Mouse (Mus musculus): ENCODE data around the gene Zfp94.

The Zfp94 gene

DNA sequence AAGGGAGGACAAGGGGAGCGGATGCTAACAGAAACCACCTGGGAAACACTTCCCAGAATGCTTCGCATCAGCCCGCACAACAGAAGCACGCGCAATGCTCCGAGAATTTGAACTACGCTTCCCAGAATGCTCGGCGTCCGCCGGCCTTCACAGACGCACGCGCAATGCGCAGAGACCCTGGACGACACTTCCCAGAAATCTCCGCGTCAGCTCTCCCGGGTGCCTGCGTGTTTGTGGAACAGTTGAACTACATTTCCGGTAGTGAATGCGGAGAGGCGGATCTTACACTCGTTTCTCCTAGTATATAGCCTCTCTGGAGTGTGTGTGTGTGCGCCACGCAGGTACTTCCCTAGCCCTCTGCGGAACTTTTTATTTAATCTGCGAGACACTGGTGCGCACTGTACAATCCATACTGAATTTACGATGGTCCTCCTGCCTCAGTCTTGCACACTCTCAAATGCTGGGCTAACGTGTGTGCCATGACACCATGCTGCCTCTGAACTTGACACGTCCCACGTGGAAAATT is at the start of gene Zfp94:
TSS of gene Zfp94 (minus strand) at position 100 of the 526 bp plus-strand sequence.
- peak; percentile 89 for DNase-seq

- no peak for DNase-seq
Observed at GRCm38 (mm10) chr7:24365258-24366014, 49.0 kb upstream of the Zfp94 start.

- DNase-seq: peak; percentile 67 to 89
Observed at GRCm38 (mm10) chr7:24364827-24365226, 48.4 kb upstream of the Zfp94 start.

DNA sequence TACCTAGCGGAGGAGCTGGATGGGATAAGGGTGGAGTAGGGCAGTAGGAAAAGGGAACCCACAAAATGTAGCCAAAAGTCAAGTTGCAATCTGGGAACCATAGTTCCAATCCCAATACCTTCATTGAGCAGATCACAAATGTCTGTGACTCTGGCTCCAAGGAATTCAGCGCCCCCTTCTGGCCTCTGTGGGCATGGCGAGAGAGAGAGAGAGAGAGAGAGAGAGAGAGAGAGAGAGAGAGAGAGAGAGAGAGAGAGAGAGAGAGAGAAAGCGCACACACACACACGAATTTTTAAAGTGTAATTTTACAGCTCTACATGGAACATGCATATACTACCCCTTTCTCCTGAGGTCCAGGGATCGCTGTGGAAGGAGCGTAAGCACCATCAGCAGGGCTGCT is 46.8 kb upstream of the Zfp94 start:
- DNase-seq: peak in 1 of 2 experiments; percentile 41

- DNase-seq: no peak
Observed at GRCm38 (mm10) chr7:24361001-24361400, 44.5 kb upstream of the Zfp94 start.

DNA sequence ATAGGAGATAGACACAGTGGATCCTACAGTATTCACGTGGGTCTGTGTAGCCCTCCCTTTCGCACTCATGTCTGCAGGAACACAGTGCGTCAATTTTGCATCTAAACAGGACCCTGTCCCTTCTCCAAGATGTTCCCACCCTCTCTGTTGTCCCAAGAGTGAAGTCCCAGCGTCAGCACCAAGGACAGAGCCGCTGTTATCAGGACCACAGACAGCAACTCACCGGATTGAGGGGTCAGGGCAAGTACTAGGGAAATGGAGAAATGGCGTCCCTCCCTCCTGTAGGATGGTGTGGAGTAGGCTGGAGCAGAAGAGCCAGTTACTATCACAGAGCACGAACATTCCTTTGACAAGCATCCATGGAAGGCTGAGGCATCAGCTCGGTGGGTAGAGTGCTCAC is 42.8 kb upstream of the Zfp94 start:
- DNase-seq: no peak

DNA sequence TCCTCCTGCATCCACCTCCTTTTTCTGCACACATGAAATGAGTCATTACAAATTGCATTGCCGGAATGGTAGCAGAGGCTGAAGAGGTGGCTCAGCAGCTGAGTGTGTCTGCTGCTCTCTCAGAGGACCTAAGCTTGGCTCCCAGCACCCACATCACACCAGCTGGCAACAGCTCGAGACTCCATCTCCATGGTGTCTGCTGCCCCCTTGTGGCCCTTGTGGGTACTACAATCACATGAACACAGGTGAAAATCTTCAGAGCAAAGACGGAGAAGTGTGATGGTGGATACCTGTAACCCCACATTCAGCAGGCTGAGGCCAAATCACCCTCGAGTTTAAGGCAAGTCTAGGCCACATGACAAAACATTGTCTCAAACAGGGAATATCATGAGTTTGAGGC is 41.4 kb upstream of the Zfp94 start:
- no peak for DNase-seq

DNA sequence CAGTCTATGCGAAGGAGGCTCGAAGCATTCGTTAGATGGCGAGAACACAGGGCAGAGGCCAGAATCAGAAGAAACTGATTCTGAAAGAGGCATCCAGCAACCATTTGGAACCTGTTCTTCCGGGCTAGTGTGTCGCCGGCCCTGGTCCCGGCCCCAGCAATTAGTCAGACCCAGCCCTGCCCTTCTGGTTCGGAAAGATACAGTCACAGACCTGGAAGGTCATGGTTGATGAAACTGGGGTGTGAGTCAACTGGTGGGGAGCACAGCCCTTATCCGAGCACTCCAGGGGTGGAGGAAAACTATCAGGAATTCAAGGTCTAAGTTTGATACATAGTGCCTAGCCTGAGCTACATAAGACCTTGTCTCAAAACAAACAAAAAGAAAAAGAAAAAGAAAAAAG is 39.6 kb upstream of the Zfp94 start:
- DNase-seq: no peak

DNA sequence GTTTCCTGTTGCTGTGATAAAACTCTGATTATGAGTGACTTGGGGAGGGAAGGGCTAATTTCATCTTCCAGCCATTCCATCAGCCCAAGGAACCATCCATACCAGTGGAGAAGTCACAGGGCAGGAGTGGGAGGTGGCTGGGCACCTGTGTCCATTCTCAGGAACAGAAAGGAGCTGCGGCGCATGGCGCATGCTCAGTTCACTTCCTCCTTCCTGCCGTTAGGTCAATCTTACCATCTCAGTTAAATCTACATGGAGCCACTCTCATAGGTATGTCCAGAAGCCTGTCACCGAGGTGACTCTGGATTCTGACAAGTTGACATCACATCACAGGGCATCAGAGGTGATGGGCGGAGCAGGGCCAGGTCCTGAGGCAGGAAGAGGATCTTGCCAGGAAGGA is 39.2 kb upstream of the Zfp94 start:
- no peak for DNase-seq

DNA sequence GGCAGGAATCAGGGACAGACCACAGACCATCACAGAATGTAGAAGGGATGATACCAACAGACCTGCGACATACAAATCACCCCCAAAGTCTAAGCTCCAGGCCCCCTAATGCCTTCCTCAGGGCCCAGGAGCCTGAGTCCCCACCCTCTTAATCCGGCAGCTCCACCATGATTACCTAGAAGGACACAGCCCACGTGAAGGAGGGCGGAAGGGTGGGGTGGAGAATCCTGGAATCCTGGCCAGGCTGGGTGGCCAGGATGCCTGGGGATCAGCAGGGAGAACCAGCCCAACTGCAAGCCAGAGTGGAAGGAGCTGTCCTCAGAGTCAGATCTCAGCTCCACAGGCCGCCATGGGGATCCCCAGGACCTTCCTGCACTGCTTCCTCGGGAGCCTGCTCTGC is 32.4 kb upstream of the Zfp94 start, which contains the start of gene Lypd5:
TSS of gene Lypd5 (plus strand) at position 301 of the 400 bp plus-strand sequence.
- no peak for DNase-seq

DNA sequence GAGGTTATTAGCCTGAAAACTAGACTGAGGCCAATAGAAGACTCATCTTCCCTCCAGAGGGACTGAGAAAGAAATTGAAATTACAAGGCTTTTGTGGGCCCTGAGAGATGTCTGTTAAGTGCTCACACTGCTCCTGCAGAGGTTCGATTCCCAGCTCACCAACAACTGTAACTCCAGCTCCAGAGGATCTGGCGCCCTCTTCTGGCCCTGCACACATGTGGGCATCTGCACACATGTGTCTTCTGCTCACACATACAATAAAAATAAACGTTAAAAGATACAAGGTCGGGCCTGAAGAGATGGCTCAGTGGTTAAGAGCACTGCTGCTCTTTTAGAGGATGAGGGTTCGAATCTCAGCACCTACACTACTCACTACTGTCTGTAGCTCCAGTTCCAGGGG is 30.0 kb upstream of the Zfp94 start:
- DNase-seq: no peak

GRCm38 (mm10) chr7:24343701-24344272 is 27.3 kb upstream of the Zfp94 start:
- DNase-seq: no peak

GRCm38 (mm10) chr7:24338241-24338640 is 21.8 kb upstream of the Zfp94 start:
- DNase-seq: no peak

- peak; percentile 18 to 77 for DNase-seq
Observed at GRCm38 (mm10) chr7:24335699-24336309, 19.3 kb upstream of the Zfp94 start.

GRCm38 (mm10) chr7:24333304-24333986 is 17.0 kb upstream of the Zfp94 start, which contains the start of gene Tescl:
Gene Tescl (minus strand): TSS chr7:24333936.
- DNase-seq: no peak

DNA sequence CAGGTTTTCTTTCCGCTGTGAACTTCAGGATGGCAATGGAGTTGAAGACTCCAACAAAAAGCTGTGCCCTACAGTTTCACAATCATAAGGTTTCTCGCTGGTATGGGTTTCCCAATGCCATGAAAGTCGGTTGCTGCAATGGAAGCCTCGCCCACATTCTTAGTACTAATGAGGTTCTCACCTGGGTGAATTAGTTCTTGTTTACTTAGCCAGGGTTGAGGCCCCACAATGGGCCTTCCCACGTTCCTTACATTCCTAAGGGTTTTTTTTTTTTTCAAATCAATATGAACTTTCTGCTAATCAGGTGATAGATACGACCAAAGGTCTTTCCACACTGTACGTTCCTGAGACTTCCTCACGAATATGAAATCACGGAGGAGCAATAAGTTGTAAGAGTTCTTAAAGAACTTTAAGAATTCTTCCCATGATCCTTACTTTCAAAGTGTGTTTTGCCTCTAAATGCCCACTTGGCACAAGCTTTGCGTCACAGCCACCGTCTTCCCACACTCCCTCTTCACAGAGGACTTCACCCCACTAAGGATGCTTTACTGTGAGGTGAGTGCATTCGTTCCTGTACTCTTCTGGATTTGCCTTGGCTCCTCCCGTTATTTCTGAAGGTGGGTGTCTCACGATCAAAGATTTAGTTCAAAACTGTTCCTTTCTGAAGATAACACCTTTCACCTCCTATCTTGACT is 11.0 kb upstream of the Zfp94 start:
- DNase-seq: no peak

- no peak for DNase-seq
Observed at GRCm38 (mm10) chr7:24326273-24327135, 10.0 kb upstream of the Zfp94 start.

DNA sequence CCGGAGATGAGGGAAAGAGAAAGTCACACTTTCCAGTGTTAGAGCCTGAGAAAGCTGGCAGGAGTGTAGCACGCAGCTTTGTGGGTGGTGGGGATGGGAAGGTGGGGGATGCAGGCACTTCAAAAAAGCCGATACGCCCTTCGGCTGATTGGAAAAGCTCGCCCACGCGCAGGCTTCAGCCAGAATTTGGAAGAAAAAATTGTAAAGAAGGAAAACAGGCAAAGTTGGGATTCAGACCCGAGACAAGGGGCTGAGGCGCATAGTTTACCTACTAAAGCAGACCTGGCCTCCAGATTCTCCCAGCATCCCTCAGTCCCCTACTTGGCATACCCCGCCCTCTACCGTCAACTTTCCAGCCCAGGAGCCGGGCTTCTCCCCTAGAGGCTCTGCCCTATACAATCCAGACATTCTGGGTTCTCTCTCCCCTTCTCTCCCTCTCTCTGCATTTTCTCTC is 9.2 kb upstream of the Zfp94 start:
- no peak for DNase-seq

- DNase-seq: no peak
Observed at GRCm38 (mm10) chr7:24325197-24325596, 8.7 kb upstream of the Zfp94 start.

DNA sequence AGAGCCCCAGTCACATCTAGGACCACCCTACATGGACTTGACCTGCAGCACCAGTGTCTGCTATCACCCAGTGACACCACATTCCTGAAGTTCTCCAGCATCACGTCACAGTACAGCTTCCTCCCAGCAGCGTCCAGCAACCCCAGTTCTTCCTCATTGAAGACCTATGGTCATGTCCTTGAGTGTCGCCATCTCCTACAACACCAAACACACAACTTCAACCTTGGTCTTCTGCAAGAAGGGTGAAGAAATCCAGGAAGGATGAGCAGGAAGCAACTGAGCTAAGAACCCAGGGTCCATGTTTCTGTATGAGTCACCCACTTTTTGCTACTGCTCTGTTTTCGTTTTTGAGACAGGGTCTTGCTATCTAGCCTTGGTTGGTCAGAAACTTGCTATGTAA is 6.1 kb upstream of the Zfp94 start:
- DNase-seq: no peak

GRCm38 (mm10) chr7:24318942-24319341 is 2.5 kb upstream of the Zfp94 start:
- no peak for DNase-seq

Measured in spleen, adult 18-20 months (tissue).